Mouse (Mus musculus) E14TG2a.4 (cell line): ENCODE measurements around the gene Ulbp1.

Experiments used
- H3K27me3 ChIP-seq: 2 replicates; pipeline ENCODE4 v1.6.1; 2014; ENCODE audit warnings: low read length, control low read depth; ENCODE audit not compliant: insufficient read depth
- H3K36me3 ChIP-seq: 2 replicates; pipeline ENCODE4 v1.6.1; 2014; ENCODE audit warnings: low read length, control low read depth; ENCODE audit not compliant: insufficient read depth
- H3K4me1 ChIP-seq: replicated peaks from 2 replicates; pipeline ENCODE4 v1.6.1; 2014; ENCODE audit warnings: low read depth, low read length, control low read depth
- H3K4me3 ChIP-seq: replicated peaks from 2 replicates; pipeline ENCODE4 v1.5.1; 2014; ENCODE audit warnings: mild to moderate bottlenecking, low read length
- H3K9me3 ChIP-seq: 2 replicates; pipeline ENCODE4 v1.6.1; 2014; ENCODE audit warnings: low read length, control low read depth
- CTCF ChIP-seq: conservative IDR thresholded peaks from 2 replicates; pipeline ENCODE4 v1.5.1; 2014; ENCODE audit warnings: low read length
- NANOG ChIP-seq: IDR thresholded peaks from 2 replicates; pipeline ENCODE4 v1.6.1; 2014; ENCODE audit warnings: borderline replicate concordance, low read length, mixed read lengths
- POU5F1 ChIP-seq: IDR thresholded peaks from 2 replicates; pipeline ENCODE4 v1.6.1; 2014; ENCODE audit warnings: low read length, borderline replicate concordance

Ulbp1 gene

GRCm38 (mm10) chr10:7438928-7439327 is 34.5 kb downstream of the Ulbp1 start:
- no peaks in the 10 kb centered on the region for H3K27me3 ChIP-seq
- no peaks in the 10 kb centered on the region for H3K36me3 ChIP-seq
- H3K4me1 ChIP-seq, result no peaks in the 10 kb centered on the region
- H3K4me3 ChIP-seq, result no peak overlapping the region
- TF ChIP-seq NANOG (no peak), CTCF (no peak), POU5F1 (no peak)
- H3K9me3 ChIP-seq, result peaks cover 8% of the 10 kb centered on the region; the same call in 1 of the 2 replicates

GRCm38 (mm10) chr10:7393143-7394035 is 80.0 kb downstream of the Ulbp1 start:
- H3K27me3 ChIP-seq, result peaks cover 52% of the 10 kb centered on the region
- TF ChIP-seq POU5F1 (no peak), NANOG (no peak), CTCF (no peak)
- peaks cover 32% of the 10 kb centered on the region for H3K9me3 ChIP-seq
- H3K4me1 ChIP-seq, result peaks cover 20% of the 10 kb centered on the region
- H3K4me3 ChIP-seq, result peak overlapping the region; percentile 76
- no peaks in the 10 kb centered on the region for H3K36me3 ChIP-seq

GRCm38 (mm10) chr10:7391935-7392930 is 81.2 kb downstream of the Ulbp1 start:
- H3K4me3 ChIP-seq, result peak overlapping the region; percentile 76
- H3K27me3 ChIP-seq, result peaks cover 52% of the 10 kb centered on the region
- TF ChIP-seq POU5F1 (no peak), NANOG (no peak), CTCF (no peak)
- no peaks in the 10 kb centered on the region for H3K36me3 ChIP-seq
- peaks cover 20% of the 10 kb centered on the region for H3K4me1 ChIP-seq
- peaks cover 32% of the 10 kb centered on the region for H3K9me3 ChIP-seq

GRCm38 (mm10) chr10:7391561-7391934 is 81.9 kb downstream of the Ulbp1 start:
- Histone ChIP-seq H3K36me3 (no peaks in the 10 kb centered on the region), H3K4me3 (peak overlapping the region; percentile 76), H3K4me1 (peaks cover 20% of the 10 kb centered on the region), H3K9me3 (peaks cover 32% of the 10 kb centered on the region), H3K27me3 (peaks cover 52% of the 10 kb centered on the region)
- TF ChIP-seq CTCF, result no peak
- TF ChIP-seq POU5F1, result no peak
- TF ChIP-seq NANOG, result no peak

- H3K27me3 ChIP-seq, result peaks cover 52% of the 10 kb centered on the region
- no peaks in the 10 kb centered on the region for H3K36me3 ChIP-seq
- TF ChIP-seq NANOG, result no peak
- no peak for TF ChIP-seq POU5F1
- TF ChIP-seq CTCF, result no peak
- peaks cover 30% of the 10 kb centered on the region for H3K9me3 ChIP-seq
- H3K4me3 ChIP-seq, result peak overlapping the region; percentile 76
- peaks cover 20% of the 10 kb centered on the region for H3K4me1 ChIP-seq
Observed at GRCm38 (mm10) chr10:7391108-7391507, 82.3 kb downstream of the Ulbp1 start.
